Mouse (Mus musculus) layer of hippocampus, adult 18-20 months (tissue): ENCODE results near the gene BC055324. TPM values are rescaled to one million over a fixed set of nuclear protein-coding genes. Genes with fewer than 3 reads are reported as not detected.

Experiments used
- total RNA-seq, 2 experiments: library from RNA; stranded (reverse); gene quantifications; 2 replicates each; pipeline ENCODE4 v1.2.3; 2021

BC055324 gene
- total RNA-seq, 2 experiments from 2014 or later, result 1.3 to 1.4 TPM

Other genes starting within 250 kb of the BC055324 start
- gene Kifap3, start 215.2 kb downstream of the BC055324 start, total RNA-seq, result 100 to 1,000 TPM; 171 to 173 TPM
- 10 to 100 TPM; 19.7 to 19.8 TPM for gene Scyl3, start 65.7 kb downstream of the BC055324 start, total RNA-seq
- gene Mettl18, start 93 bp upstream of the BC055324 start, total RNA-seq, result 1 to 10 TPM; 7.4 to 7.6 TPM
- not detected for gene Sele, start 53.4 kb upstream of the BC055324 start, total RNA-seq
- gene Sell, start 67.2 kb upstream of the BC055324 start, total RNA-seq, result not detected
- gene Selp, start 120.5 kb upstream of the BC055324 start, total RNA-seq, result not detected
- gene F5, start 157.0 kb upstream of the BC055324 start, total RNA-seq, result 1 to 10 TPM in 1 of 2 experiments, under 1 TPM in 1; 0.66 to 1.6 TPM